Mouse (Mus musculus): Measurements from ENCODE around the gene 4931428L18Rik.

4931428L18Rik gene

DNA sequence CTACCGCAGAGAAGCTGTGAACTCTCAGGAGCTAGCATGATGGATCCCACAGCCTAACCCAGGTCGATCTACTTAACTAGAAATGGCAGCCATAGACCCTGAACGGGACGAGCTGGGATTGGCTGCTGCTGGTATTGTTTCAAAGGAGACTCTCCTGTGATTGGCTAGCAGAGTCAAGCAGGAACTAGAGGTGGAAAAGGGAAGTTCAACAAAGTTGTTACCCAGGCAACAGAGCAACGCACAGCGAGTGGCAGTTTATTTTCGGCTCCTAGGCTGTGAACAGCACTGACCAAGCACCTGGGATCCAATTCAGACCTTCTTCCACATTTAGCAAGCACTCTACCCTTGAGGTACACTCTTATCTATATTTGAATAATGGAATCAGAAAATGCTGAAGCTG, at the start of gene 4931428L18Rik, which contains the start of gene Pih1d3:
4931428L18Rik (minus strand) TSS at position 121 of the 400 bp plus-strand sequence.
Pih1d3 (plus strand) TSS at position 275 of the 400 bp plus-strand sequence.
- no peaks in the 10 kb centered on the region for H3K27me3 ChIP-seq (ENCODE audit: control insufficient read depth, insufficient read depth, low read length, poor library complexity, severe bottlenecking)
- H3K36me3 ChIP-seq (ENCODE audit: control insufficient read depth, insufficient read depth, low read length, poor library complexity, severe bottlenecking) = no peaks in the 10 kb centered on the region
- no peak for DNase-seq (ENCODE audit: low read depth, low spot score)

DNA sequence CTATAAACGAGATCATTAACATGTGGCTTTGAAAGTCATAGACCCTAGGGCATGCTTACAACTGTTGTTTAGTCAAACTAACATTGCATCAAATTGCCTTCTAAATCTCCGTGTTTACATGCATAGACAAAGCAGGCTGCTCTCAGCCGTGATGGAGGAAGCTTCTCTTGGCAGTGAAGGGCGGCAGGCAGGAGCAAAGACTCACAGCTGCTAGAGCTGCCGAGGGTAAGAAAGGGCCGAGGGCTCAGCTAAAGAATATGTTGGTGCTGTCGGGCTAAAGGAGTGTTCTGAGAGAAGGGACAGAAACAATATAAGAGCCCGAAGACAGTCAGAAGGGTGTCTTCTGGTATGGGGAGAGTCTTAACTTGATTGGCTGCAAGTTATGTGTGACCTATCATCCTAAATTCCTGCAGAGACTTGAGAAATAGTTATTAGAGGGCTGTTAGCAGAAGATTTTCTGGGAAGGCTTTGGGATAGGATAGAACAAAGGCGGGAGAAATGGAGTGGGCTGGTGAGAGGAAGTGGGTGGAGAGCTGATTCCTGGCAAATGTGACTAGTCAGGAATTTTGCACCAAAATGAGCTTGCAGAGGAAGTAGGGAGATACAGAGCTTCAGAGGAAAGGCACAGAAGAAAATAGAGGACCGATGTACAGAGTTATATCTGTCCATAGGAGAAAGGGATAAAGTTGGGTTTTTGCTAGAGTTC, 37.9 kb upstream of the 4931428L18Rik start:
- no peaks in the 10 kb centered on the region for H3K36me3 ChIP-seq (ENCODE audit: control insufficient read depth, insufficient read depth, low read length, poor library complexity, severe bottlenecking)
- H3K27me3 ChIP-seq (ENCODE audit: control insufficient read depth, insufficient read depth, low read length, poor library complexity, severe bottlenecking) = no peaks in the 10 kb centered on the region
- DNase-seq (ENCODE audit: low read depth, low spot score) = no peak

DNA sequence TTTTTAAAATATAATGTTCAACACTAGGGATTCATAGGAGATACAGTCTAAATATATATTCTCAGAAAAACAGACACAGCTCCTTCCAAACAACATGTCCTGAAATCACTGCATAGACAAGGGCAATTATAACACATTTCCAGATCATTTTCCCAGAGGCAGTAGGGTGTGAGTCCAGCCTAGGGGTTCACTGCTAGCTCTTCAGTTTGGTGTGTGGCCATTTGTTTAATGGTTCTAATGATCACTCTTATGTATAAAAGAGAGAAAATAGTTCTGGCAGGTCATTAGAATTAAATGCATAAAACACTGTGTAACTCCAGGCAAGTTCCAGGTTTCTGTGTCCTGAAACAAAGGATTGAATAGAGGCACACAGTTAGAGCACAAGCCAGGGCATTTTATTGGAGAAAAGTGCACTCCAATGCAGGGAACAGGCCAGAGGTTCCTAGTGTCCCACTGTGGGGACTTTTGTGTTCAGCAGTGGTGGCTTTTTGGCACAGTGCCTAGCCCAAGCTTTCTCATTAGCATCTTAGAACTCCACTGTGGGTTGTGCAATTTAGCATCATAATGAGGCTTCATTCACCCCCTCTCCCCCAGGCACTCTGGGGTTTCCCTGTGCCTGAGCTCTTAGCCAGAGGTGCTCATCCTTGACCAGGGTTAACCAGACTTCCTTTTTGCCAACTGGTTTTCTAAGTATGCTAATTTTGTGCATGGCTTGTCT, 11.0 kb upstream of the 4931428L18Rik start:
- Histone ChIP-seq H3K27me3 (ENCODE audit: control insufficient read depth, insufficient read depth, low read length, poor library complexity, severe bottlenecking) (no peaks in the 10 kb centered on the region), H3K36me3 (ENCODE audit: control insufficient read depth, insufficient read depth, low read length, poor library complexity, severe bottlenecking) (no peaks in the 10 kb centered on the region)
- DNase-seq (ENCODE audit: low read depth, low spot score) = no peak

DNA sequence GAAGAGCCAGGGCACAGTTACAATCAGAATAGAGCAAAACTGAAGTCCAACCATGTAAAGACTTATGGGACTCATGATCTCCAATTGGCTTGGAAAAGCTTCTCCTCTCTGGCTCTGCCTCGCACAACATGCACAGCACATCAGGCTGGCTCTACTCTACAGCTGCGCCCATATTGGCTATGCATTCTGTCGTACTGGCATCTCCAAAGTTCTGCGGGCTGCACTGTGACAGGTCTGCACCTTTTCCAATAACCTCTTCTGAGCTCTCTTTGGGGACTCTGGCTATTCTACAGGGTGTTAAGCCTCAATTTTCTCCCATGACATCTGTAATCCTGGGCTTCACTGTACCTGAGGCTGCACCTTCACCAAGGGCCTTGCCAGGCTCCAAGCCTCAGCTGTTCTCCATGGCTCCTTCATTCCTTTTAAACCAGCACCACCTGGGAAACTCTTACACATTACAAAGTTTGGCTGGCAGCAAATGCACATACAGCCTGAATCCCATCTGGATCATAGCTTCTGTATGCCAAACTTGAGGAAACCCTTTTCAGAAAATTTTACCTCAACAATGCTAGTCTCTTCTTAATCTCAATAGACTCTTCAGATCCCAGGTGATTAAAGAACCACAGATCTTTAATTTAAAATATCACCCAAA, 1.8 kb downstream of the 4931428L18Rik start:
- DNase-seq (ENCODE audit: low read depth, low spot score) = no peak
- Histone ChIP-seq H3K36me3 (ENCODE audit: control insufficient read depth, insufficient read depth, low read length, poor library complexity, severe bottlenecking) (no peaks in the 10 kb centered on the region), H3K27me3 (ENCODE audit: control insufficient read depth, insufficient read depth, low read length, poor library complexity, severe bottlenecking) (no peaks in the 10 kb centered on the region)

DNA sequence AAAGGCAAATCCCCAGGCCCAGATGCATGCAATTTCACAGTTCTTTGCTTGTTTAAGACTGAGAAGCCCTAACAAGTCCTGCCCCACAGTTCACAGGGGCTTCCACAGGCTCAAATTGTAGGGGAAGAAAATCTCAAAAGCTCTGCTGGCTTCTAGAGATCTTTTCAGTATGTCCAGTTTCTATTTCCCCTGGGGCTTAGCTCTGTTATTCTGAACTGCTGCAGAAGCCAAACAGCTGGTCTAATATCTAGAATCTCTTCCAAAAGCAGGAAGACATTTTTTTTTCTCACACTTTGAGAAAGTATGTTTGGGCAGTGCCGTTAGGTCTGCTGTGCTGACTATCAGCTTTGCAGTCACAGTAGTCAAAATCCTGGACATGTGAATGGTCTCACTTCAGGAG, 7.7 kb downstream of the 4931428L18Rik start:
- no peaks in the 10 kb centered on the region for H3K36me3 ChIP-seq (ENCODE audit: control insufficient read depth, insufficient read depth, low read length, poor library complexity, severe bottlenecking)
- no peaks in the 10 kb centered on the region for H3K27me3 ChIP-seq (ENCODE audit: control insufficient read depth, insufficient read depth, low read length, poor library complexity, severe bottlenecking)
- no peak for DNase-seq (ENCODE audit: low read depth, low spot score)

DNA sequence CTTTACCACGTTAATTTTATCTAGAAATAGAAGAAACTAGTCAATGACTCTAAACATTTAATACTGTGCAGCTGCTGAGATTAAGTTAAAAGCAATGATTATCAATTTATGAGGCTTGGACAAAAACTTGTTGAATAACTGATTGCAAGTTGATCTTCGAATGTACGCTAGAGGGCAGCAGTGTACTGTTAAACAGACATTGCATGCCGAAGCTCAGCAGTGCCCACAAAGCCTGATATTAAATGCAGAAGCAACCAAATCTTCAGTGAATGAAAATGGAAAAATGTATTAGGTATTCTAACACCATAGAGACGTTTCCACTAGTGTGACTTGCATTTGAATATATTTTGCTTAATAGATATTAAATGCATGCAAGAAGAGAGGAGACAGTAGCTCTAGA, 12.3 kb downstream of the 4931428L18Rik start:
- H3K36me3 ChIP-seq (ENCODE audit: control insufficient read depth, insufficient read depth, low read length, poor library complexity, severe bottlenecking) = no peaks in the 10 kb centered on the region
- H3K27me3 ChIP-seq (ENCODE audit: control insufficient read depth, insufficient read depth, low read length, poor library complexity, severe bottlenecking) = no peaks in the 10 kb centered on the region
- peak; percentile 60 for DNase-seq (ENCODE audit: low read depth, low spot score)

DNA sequence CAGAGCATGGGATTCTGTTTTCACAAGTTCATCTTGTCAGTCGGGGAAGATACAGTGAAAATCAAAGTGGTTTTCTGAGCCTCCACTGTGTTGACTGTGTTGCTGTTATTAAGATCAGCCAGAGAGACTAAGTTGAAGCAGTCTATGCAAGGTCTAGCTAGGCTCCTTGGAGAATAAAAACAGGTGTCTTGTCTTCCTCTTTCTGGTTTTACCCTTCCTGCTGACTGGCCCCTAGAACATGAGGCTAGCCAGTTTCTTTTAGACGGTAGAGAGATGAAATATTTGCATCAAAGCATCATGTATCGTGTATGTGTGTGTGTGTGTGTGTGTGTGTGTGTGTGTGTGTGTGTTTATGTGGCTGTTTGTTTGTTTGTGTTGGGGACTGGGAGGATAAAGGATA, 16.7 kb downstream of the 4931428L18Rik start:
- DNase-seq (ENCODE audit: low read depth, low spot score) = peak; percentile 5
- Histone ChIP-seq H3K36me3 (ENCODE audit: control insufficient read depth, insufficient read depth, low read length, poor library complexity, severe bottlenecking) (no peaks in the 10 kb centered on the region), H3K27me3 (ENCODE audit: control insufficient read depth, insufficient read depth, low read length, poor library complexity, severe bottlenecking) (no peaks in the 10 kb centered on the region)

DNA sequence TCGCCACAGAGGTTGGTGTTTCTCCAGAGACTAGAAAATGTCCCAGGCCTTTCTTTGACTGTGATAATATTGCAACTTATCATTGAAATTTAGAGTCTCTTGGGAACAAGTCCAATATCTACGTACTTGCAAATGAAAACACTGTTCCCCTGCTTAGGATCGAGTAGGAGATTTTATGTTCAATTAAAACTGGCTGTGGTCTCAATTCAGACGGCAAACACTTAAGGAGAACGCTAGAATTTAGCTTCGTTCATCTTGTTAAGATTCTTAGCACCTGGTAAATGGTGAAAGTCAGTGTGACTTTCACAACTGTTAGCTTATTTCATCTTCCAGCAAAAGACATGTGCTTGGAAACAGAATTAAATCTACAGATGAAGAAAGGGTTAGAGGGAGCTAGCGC, 17.1 kb downstream of the 4931428L18Rik start:
- no peak for DNase-seq (ENCODE audit: low read depth, low spot score)
- Histone ChIP-seq H3K36me3 (ENCODE audit: control insufficient read depth, insufficient read depth, low read length, poor library complexity, severe bottlenecking) (no peaks in the 10 kb centered on the region), H3K27me3 (ENCODE audit: control insufficient read depth, insufficient read depth, low read length, poor library complexity, severe bottlenecking) (no peaks in the 10 kb centered on the region)

DNA sequence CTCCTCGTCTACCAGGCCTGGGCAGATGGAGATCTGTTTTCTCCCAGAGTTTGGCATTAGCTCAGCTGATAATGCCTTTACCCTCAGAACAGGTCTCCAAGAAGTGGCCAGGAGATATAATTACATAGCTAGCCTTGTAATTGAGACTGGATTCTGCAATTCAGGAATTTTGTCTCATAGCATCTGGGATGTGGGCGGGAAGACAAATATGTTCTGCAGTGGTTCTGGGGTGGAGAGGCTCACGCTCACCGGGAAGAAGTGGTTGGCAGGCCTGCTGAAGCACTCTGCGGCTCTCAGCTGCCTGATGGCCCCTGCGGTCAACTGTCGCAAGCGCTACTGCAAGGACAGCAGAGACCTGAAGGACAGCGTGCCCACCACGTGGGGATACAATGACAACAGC, 18.7 kb downstream of the 4931428L18Rik start:
- H3K27me3 ChIP-seq (ENCODE audit: control insufficient read depth, insufficient read depth, low read length, poor library complexity, severe bottlenecking) = no peaks in the 10 kb centered on the region
- DNase-seq (ENCODE audit: low read depth, low spot score) = no peak
- no peaks in the 10 kb centered on the region for H3K36me3 ChIP-seq (ENCODE audit: control insufficient read depth, insufficient read depth, low read length, poor library complexity, severe bottlenecking)

DNA sequence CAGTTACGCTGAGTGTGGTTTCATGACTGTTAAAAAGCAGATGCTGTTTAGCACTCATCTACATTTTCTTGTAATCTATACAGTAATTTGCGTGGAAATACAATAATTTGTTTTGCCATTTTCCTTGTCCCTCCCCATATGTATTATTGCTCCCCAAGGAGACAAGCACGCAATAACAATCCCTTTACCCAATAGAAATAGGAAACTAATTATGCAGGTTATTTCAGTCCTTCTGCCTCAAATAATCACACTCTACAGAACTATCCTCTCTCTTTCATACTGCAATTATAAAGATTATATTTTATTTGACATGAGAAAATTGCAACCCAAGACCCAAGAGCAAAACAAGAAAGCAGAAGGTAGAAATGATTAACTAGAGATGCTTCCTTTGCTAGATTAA, 25.5 kb downstream of the 4931428L18Rik start:
- Histone ChIP-seq H3K27me3 (ENCODE audit: control insufficient read depth, insufficient read depth, low read length, poor library complexity, severe bottlenecking) (no peaks in the 10 kb centered on the region), H3K36me3 (ENCODE audit: control insufficient read depth, insufficient read depth, low read length, poor library complexity, severe bottlenecking) (no peaks in the 10 kb centered on the region)
- DNase-seq (ENCODE audit: low read depth, low spot score) = no peak

DNA sequence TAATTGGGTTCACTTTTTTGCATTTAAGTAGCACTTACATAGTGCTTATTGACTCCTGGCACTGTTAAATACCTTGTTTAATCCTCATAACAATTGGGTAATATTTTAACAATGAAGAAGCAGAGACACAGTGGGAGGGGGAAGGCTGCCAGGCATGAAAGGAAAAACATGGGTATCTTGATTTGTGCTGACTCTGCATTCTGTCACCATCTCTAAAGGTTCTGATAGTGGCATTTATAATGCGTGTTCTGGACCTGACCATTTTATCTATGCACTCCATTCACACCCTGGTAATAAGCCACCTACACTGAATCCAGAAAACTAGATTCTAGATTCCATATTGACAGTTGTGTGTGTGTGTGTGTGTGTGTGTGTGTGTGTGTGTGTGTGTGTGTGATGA, 26.9 kb downstream of the 4931428L18Rik start:
- Histone ChIP-seq H3K36me3 (ENCODE audit: control insufficient read depth, insufficient read depth, low read length, poor library complexity, severe bottlenecking) (no peaks in the 10 kb centered on the region), H3K27me3 (ENCODE audit: control insufficient read depth, insufficient read depth, low read length, poor library complexity, severe bottlenecking) (no peaks in the 10 kb centered on the region)
- DNase-seq (ENCODE audit: low read depth, low spot score) = no peak

DNA sequence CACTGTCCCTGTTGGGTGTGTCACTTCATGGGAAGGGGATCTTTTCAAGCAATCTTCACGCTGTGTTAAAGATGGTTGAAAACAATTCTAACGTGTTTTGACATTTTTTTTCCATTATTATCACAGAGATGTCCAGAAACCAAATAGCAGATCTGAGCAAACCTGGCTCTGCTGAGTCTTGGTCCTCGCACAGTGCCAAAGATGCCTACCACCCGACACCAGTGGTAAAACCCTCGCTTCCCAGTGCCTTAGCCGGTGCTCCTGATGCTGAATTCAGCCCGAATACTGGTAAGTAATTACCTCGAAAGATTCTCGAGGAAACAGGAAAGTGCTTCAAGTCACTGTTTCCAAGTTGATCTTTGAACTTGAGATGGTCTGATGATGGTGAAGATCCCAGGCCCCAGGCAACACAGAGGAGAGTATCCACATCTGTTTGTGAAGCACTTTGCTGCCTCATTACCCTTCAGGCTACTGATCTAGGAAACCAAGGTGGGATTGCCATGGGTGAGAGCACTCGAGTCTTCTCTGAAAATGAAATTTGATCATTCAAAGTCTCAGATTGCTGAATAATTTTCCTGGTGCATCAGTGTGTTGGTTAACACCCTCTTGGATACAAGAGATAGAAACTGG, 32.1 kb downstream of the 4931428L18Rik start:
- no peaks in the 10 kb centered on the region for H3K27me3 ChIP-seq (ENCODE audit: control insufficient read depth, insufficient read depth, low read length, poor library complexity, severe bottlenecking)
- no peak for DNase-seq (ENCODE audit: low read depth, low spot score)
- H3K36me3 ChIP-seq (ENCODE audit: control insufficient read depth, insufficient read depth, low read length, poor library complexity, severe bottlenecking) = no peaks in the 10 kb centered on the region

DNA sequence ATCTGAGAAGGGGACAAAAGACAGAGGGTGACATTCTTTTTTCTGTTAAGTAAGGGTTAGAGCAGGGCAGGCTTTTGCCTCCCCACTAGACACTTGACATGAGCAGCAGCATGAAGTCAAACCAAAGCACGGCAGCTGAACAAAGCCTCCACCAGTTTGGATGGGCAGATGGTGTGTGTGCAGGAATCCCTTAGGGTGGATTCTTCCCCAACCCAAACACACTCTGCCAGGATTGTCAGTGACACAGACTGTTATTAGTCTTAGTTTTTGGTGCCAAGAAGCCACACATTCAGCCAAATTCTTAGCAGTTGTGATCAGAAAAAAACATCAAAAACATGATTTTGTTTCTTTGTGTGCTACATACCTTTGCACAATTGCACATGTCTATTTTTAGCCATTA, 44.2 kb downstream of the 4931428L18Rik start:
- no peaks in the 10 kb centered on the region for H3K36me3 ChIP-seq (ENCODE audit: control insufficient read depth, insufficient read depth, low read length, poor library complexity, severe bottlenecking)

DNA sequence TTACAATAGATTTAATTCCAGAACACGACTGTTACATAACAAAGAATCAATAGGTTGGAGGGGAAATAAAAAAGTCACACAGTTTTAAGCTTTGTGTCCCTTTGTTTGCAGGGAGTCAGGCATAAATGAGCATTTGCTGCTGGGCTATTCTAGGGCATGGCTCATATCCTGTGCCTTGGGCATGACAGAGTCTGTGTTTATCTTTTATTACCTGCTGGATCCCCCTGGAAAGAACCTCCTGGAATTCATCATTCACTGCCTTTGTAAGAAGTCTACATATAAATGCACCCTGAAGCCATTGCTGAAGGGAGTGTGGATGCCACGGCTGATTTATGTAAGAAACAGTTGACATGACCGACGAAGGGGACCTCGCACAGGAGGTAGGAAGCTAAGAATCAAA, 46.4 kb downstream of the 4931428L18Rik start, which contains the start of gene Lgsn:
Lgsn (plus strand) TSS at position 301 of the 400 bp plus-strand sequence.
- no peak for DNase-seq (ENCODE audit: low read depth, low spot score)
- Histone ChIP-seq H3K36me3 (ENCODE audit: control insufficient read depth, insufficient read depth, low read length, poor library complexity, severe bottlenecking) (no peaks in the 10 kb centered on the region), H3K27me3 (ENCODE audit: control insufficient read depth, insufficient read depth, low read length, poor library complexity, severe bottlenecking) (no peaks in the 10 kb centered on the region)

More for the DNA sequence above, 44.2 kb downstream of the 4931428L18Rik start:
- no peaks in the 10 kb centered on the region for H3K27me3 ChIP-seq (ENCODE audit: control insufficient read depth, insufficient read depth, low read length, poor library complexity, severe bottlenecking)
- DNase-seq (ENCODE audit: low read depth, low spot score) = no peak

DNA sequence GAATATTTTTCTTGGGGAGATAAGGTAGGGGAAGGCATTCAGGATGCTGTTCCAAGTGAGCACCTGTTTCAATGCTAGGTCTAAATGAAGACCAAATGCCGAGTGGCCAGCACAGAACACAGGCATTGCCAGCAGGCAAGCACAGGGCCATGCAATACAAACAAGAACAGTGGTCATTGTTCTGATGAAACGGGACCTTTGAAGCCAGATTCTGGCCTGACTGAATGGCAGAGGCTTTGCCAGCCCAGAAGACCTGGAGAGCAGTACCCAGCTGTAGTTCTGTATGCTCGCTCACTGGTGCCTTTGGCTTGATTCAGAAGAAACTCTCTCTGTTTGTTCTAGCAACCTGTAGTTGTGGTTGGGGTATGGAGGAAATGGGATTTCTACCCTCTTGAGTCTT, 47.1 kb downstream of the 4931428L18Rik start:
- no peak for DNase-seq (ENCODE audit: low read depth, low spot score)
- no peaks in the 10 kb centered on the region for H3K36me3 ChIP-seq (ENCODE audit: control insufficient read depth, insufficient read depth, low read length, poor library complexity, severe bottlenecking)
- no peaks in the 10 kb centered on the region for H3K27me3 ChIP-seq (ENCODE audit: control insufficient read depth, insufficient read depth, low read length, poor library complexity, severe bottlenecking)
